Mouse (Mus musculus): ENCODE data around the gene Ywhaq. TPM values are rescaled to one million over a fixed set of nuclear protein-coding genes. Genes with fewer than 3 reads are reported as not detected.

The Ywhaq gene
- total and polyA plus RNA-seq, 3 experiments: 27.7 to 74.6 (median 65.8) TPM

DNA sequence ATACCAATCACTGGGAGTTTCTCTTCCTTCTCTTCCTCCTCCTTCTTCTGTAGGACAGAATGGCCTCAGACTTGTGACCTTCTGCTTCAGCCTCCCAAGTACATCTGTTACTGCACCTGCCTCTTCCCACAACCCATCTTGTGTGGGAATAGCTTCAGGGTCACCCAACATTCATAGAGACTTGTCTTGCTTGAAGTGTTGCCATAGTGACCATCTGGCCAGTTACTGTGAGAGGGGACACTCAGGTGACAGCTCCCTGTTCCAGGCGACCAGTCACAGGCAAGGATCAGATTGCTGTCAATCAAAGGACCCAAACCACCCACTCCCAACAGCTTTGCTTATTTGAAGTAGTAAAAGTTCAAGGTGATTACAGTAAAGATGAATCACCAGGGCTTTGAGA lies 34.3 kb upstream of the Ywhaq start:
- no peak for DNase-seq
- H3K27me3 ChIP-seq (ENCODE audit: control insufficient read depth, insufficient read depth, low read length): no peaks in the 10 kb centered on the region
- H3K4me3 ChIP-seq: no peak overlapping the region
- intact Hi-C loops (cut with DNase I): no loop called here
- no peaks in the 10 kb centered on the region for H3K36me3 ChIP-seq (ENCODE audit: control insufficient read depth, insufficient read depth, low read length)
- 37% methylated on average over 1 of the region's 1 CpGs for WGBS
- H3K79me2 ChIP-seq (replicated peaks; ENCODE audit: control insufficient read depth, insufficient read depth, low read length): no peaks in the 10 kb centered on the region
- no peak overlapping the region for H3K27ac ChIP-seq
- no peaks in the 10 kb centered on the region for H3K4me1 ChIP-seq (ENCODE audit: control insufficient read depth, insufficient read depth, low read length)
- TF ChIP-seq POLR2A (IDR thresholded peaks at IDR 0.05; ENCODE audit: insufficient read depth, low read depth, low read length) (no peak), EP300 (IDR thresholded peaks at IDR 0.05; ENCODE audit: insufficient read depth, low read depth, low read length) (no peak), CTCF (IDR thresholded peaks at IDR 0.05) (no peak)
- no peak overlapping the region for H3K9ac ChIP-seq (ENCODE audit: low read depth, low read length)

DNA sequence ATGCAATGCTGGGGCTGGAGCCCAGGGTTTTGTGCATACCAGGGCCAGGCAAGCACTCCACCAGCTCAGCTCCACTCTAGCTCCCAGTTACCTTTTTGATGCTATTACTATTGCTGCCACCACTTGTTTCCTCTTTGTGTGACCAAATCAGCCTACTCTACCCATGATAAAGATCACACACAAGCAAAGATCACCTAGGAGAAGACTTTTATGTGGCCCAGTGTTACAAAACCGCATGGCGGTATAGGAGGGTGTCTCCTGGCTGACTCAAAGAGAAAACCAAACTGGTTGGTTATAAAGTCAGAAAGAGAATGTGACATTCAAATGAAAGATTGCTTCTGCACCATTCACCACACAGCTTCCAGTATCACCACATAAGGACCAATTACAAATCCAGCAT lies 33.9 kb upstream of the Ywhaq start:
- no peak overlapping the region for H3K4me3 ChIP-seq
- H3K27ac ChIP-seq: no peak overlapping the region
- intact Hi-C loops (cut with DNase I): no loop called here
- WGBS: 98% methylated on average over 2 of the region's 2 CpGs
- no peaks in the 10 kb centered on the region for H3K36me3 ChIP-seq (ENCODE audit: control insufficient read depth, insufficient read depth, low read length)
- no peak for DNase-seq
- H3K27me3 ChIP-seq (ENCODE audit: control insufficient read depth, insufficient read depth, low read length): no peaks in the 10 kb centered on the region
- no peak for TF ChIP-seq EP300 (IDR thresholded peaks at IDR 0.05; ENCODE audit: insufficient read depth, low read depth, low read length)
- TF ChIP-seq POLR2A (IDR thresholded peaks at IDR 0.05; ENCODE audit: insufficient read depth, low read depth, low read length): no peak
- TF ChIP-seq CTCF (IDR thresholded peaks at IDR 0.05): no peak
- H3K9ac ChIP-seq (ENCODE audit: low read depth, low read length): no peak overlapping the region
- no peaks in the 10 kb centered on the region for H3K79me2 ChIP-seq (replicated peaks; ENCODE audit: control insufficient read depth, insufficient read depth, low read length)
- H3K4me1 ChIP-seq (ENCODE audit: control insufficient read depth, insufficient read depth, low read length): no peaks in the 10 kb centered on the region

DNA sequence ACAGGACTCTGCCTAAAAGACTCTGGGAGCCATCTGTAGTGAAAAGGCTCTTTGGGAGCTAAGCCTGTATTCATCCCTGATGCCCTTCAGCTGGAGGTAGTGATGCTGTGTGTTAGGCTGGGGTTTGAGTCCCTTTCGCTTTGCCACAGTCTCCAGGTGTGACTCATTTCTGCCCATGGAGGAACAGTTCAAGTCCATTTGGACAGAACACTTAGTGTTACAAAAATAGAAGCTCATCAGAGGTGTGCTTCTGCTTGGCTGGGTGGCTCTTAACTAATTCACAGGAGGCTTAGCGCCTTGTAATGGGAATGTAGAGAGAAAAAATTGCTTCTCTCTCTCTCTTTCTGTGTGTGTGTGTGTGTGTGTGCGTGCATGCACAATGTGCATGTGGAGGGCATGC lies 26.3 kb upstream of the Ywhaq start:
- TF ChIP-seq EP300 (IDR thresholded peaks at IDR 0.05; ENCODE audit: insufficient read depth, low read depth, low read length): no peak
- TF ChIP-seq CTCF (IDR thresholded peaks at IDR 0.05): no peak
- no peak for TF ChIP-seq POLR2A (IDR thresholded peaks at IDR 0.05; ENCODE audit: insufficient read depth, low read depth, low read length)
- WGBS: 86% methylated on average over 3 of the region's 3 CpGs
- no peak overlapping the region for H3K4me3 ChIP-seq
- H3K4me1 ChIP-seq (ENCODE audit: control insufficient read depth, insufficient read depth, low read length): no peaks in the 10 kb centered on the region
- intact Hi-C loops (cut with DNase I): no loop called here
- no peaks in the 10 kb centered on the region for H3K36me3 ChIP-seq (ENCODE audit: control insufficient read depth, insufficient read depth, low read length)
- DNase-seq: no peak
- no peaks in the 10 kb centered on the region for H3K27me3 ChIP-seq (ENCODE audit: control insufficient read depth, insufficient read depth, low read length)
- no peaks in the 10 kb centered on the region for H3K79me2 ChIP-seq (replicated peaks; ENCODE audit: control insufficient read depth, insufficient read depth, low read length)
- no peak overlapping the region for H3K9ac ChIP-seq (ENCODE audit: low read depth, low read length)
- H3K27ac ChIP-seq: no peak overlapping the region

- no peak overlapping the region for H3K4me3 ChIP-seq
- DNase-seq: no peak
- no peak overlapping the region for H3K27ac ChIP-seq
- no peaks in the 10 kb centered on the region for H3K79me2 ChIP-seq (replicated peaks; ENCODE audit: control insufficient read depth, insufficient read depth, low read length)
- H3K4me1 ChIP-seq (ENCODE audit: control insufficient read depth, insufficient read depth, low read length): no peaks in the 10 kb centered on the region
- no peak overlapping the region for H3K9ac ChIP-seq (ENCODE audit: low read depth, low read length)
- H3K36me3 ChIP-seq (ENCODE audit: control insufficient read depth, insufficient read depth, low read length): no peaks in the 10 kb centered on the region
- 96% methylated on average over 1 of the region's 1 CpGs for WGBS
- peak; percentile 41 for TF ChIP-seq CTCF (IDR thresholded peaks at IDR 0.05)
- TF ChIP-seq EP300 (IDR thresholded peaks at IDR 0.05; ENCODE audit: insufficient read depth, low read depth, low read length): no peak
- intact Hi-C loops (cut with DNase I): no loop called here
- H3K27me3 ChIP-seq (ENCODE audit: control insufficient read depth, insufficient read depth, low read length): no peaks in the 10 kb centered on the region
Observed at GRCm38 (mm10) chr12:21441870-21442269, 24.4 kb upstream of the Ywhaq start.

- no peak overlapping the region for H3K9ac ChIP-seq (ENCODE audit: low read depth, low read length)
- intact Hi-C loops (cut with DNase I): no loop called here
- H3K4me1 ChIP-seq (ENCODE audit: control insufficient read depth, insufficient read depth, low read length): no peaks in the 10 kb centered on the region
- no peaks in the 10 kb centered on the region for H3K36me3 ChIP-seq (ENCODE audit: control insufficient read depth, insufficient read depth, low read length)
- TF ChIP-seq POLR2A (IDR thresholded peaks at IDR 0.05; ENCODE audit: insufficient read depth, low read depth, low read length) (no peak), CTCF (IDR thresholded peaks at IDR 0.05) (no peak), EP300 (IDR thresholded peaks at IDR 0.05; ENCODE audit: insufficient read depth, low read depth, low read length) (no peak)
- no peaks in the 10 kb centered on the region for H3K79me2 ChIP-seq (replicated peaks; ENCODE audit: control insufficient read depth, insufficient read depth, low read length)
- no peak overlapping the region for H3K27ac ChIP-seq
- H3K27me3 ChIP-seq (ENCODE audit: control insufficient read depth, insufficient read depth, low read length): no peaks in the 10 kb centered on the region
- H3K4me3 ChIP-seq: no peak overlapping the region
- WGBS: 62% methylated on average over 9 of the region's 9 CpGs
- DNase-seq: no peak
Observed at GRCm38 (mm10) chr12:21439428-21439827, 22.0 kb upstream of the Ywhaq start.

- Histone ChIP-seq H3K79me2 (replicated peaks; ENCODE audit: control insufficient read depth, insufficient read depth, low read length) (no peaks in the 10 kb centered on the region), H3K27ac (no peak overlapping the region), H3K4me3 (no peak overlapping the region), H3K9ac (ENCODE audit: low read depth, low read length) (no peak overlapping the region), H3K4me1 (ENCODE audit: control insufficient read depth, insufficient read depth, low read length) (no peaks in the 10 kb centered on the region), H3K36me3 (ENCODE audit: control insufficient read depth, insufficient read depth, low read length) (no peaks in the 10 kb centered on the region), H3K27me3 (ENCODE audit: control insufficient read depth, insufficient read depth, low read length) (no peaks in the 10 kb centered on the region)
- intact Hi-C loops (cut with DNase I): no loop called here
- no peak for DNase-seq
- 75% methylated on average over 4 of the region's 4 CpGs for WGBS
- TF ChIP-seq POLR2A (IDR thresholded peaks at IDR 0.05; ENCODE audit: insufficient read depth, low read depth, low read length) (no peak), EP300 (IDR thresholded peaks at IDR 0.05; ENCODE audit: insufficient read depth, low read depth, low read length) (no peak), CTCF (IDR thresholded peaks at IDR 0.05) (no peak)
Observed at GRCm38 (mm10) chr12:21438750-21439394, 21.4 kb upstream of the Ywhaq start.

All from heart, adult 2 months (tissue).